Mouse (Mus musculus) Patski (cell line): ENCODE data around the gene Tnfsf12. TPM values are rescaled to one million over a fixed set of nuclear protein-coding genes. Genes with fewer than 3 reads are reported as not detected.

Source experiments
- ATAC-seq: fragments of 100-300 bp; one replicate; pipeline ENCODE4 v1.8.0; 2021
- CTCF ChIA-PET: fragments of 350-600 bp; sonication (Branson Sonifier 250); formaldehyde crosslinking; loops from one replicate; lab custom pipeline; 2022; ENCODE audit warnings: inconsistent platforms; lab: Charles Lee
- POLR2A ChIA-PET: fragments of 350-600 bp; sonication (Branson Sonifier 250); formaldehyde crosslinking; loops from one replicate; lab custom pipeline; 2022; ENCODE audit warnings: antibody characterized with exemption, inconsistent platforms; lab: Charles Lee
- DNase-seq: peaks from one replicate; pipeline ENCODE4 v3.0.0-alpha.2; 2011; ENCODE audit warnings: low read depth, low spot score
- H3K27me3 ChIP-seq: fragments of 371-371 bp; one replicate; pipeline ENCODE4 v1.5.1; 2021
- CTCF ChIP-seq: fragments of 100-300 bp; IDR thresholded peaks from one replicate; pipeline ENCODE4 v1.5.1; 2021
- in situ Hi-C: fragments of 300-500 bp; cut with MboI; formaldehyde crosslinking; loops from 3 replicates; pipeline ENCODE4 v1.11.1; 2018; ENCODE audit warnings: low pct_unique_long_range_greater_than_20kb, mixed read lengths
- polyA plus RNA-seq: library from polyadenylated mRNA; unstranded; gene quantifications from one replicate; pipeline ENCODE4 v1.2.3, GENCODE M21; 2021

The Tnfsf12 gene
- polyA plus RNA-seq, 1 experiment from 2014 or later: 26.6 TPM

- in situ Hi-C loops: no loop called here
- ATAC-seq (no peak), DNase-seq (no peak)
- POLR2A ChIA-PET: interaction anchor here (0.5 to 1.2 kb wide), 2 partner anchors 11 to 21 kb away, joined by 3 read pairs; partner anchors contain the start of gene Senp3
- CTCF ChIA-PET: interaction anchor here (1.1 to 1.5 kb wide), 3 partner anchors 8 to 21 kb away, joined by 3 to 4 read pairs (median 3); partner anchors contain the start of gene Tnfsf13
- TF ChIP-seq CTCF: no peak
- H3K27me3 ChIP-seq: no peaks in the 10 kb centered on the region
These were observed 2.8 kb downstream of the Tnfsf12 start for GRCm38 (mm10) chr11:69692863-69693262.

- H3K27me3 ChIP-seq: no peaks in the 10 kb centered on the region
- ChIA-PET POLR2A (no interaction called here), CTCF (no interaction called here)
- DNase-seq (no peak), ATAC-seq (no peak)
- in situ Hi-C loops: no loop called here
- TF ChIP-seq CTCF: no peak
These were observed 3.3 kb downstream of the Tnfsf12 start for GRCm38 (mm10) chr11:69692196-69692811.

- DNase-seq: no peak
- in situ Hi-C loops: no loop called here
- CTCF ChIA-PET: no interaction called here
- H3K27me3 ChIP-seq: no peaks in the 10 kb centered on the region
- ATAC-seq: no peak
- POLR2A ChIA-PET: no interaction called here
- no peak for TF ChIP-seq CTCF
These were observed 5.8 kb downstream of the Tnfsf12 start for GRCm38 (mm10) chr11:69689891-69690290.

GRCm38 (mm10) chr11:69687061-69687460, 8.6 kb downstream of the Tnfsf12 start:
- no peak for ATAC-seq
- no peak for TF ChIP-seq CTCF
- POLR2A ChIA-PET: no interaction called here
- DNase-seq: no peak
- CTCF ChIA-PET: interaction anchor here (1.7 to 6.2 kb wide), 2 partner anchors 20 to 29 kb away, joined by 5 to 51 read pairs; no protein-coding TSS in a partner anchor
- in situ Hi-C loops: no loop called here
- H3K27me3 ChIP-seq: no peaks in the 10 kb centered on the region

GRCm38 (mm10) chr11:69686377-69686776, 9.3 kb downstream of the Tnfsf12 start:
- ATAC-seq (peak; percentile 6), DNase-seq (no peak)
- TF ChIP-seq CTCF: no peak
- in situ Hi-C loops: no loop called here
- POLR2A ChIA-PET: interaction anchor here (1.9 kb wide), 1 partner anchor 29 kb away, joined by 13 read pairs; no protein-coding TSS in a partner anchor
- H3K27me3 ChIP-seq: no peaks in the 10 kb centered on the region
- CTCF ChIA-PET: interaction anchor here (1.2 to 6.2 kb wide), 3 partner anchors 20 to 41 kb away, joined by 4 to 51 read pairs (median 5); no protein-coding TSS in a partner anchor

- no peak for TF ChIP-seq CTCF
These were observed 10.0 kb downstream of the Tnfsf12 start, which contains the start of gene Tnfsf13 for GRCm38 (mm10) chr11:69685526-69686148. Gene Tnfsf13, minus strand, starts transcription at chr11:69685784.

GRCm38 (mm10) chr11:69684936-69685335, 10.7 kb downstream of the Tnfsf12 start:
- ChIA-PET POLR2A (interaction anchor here (1.9 kb wide), 1 partner anchor 30 kb away, joined by 13 read pairs; no protein-coding TSS in a partner anchor), CTCF (interaction anchor here (0.6 to 6.2 kb wide), 4 partner anchors 9 to 202 kb away, joined by 3 to 51 read pairs (median 4); no protein-coding TSS in a partner anchor)
- no peak for ATAC-seq
- TF ChIP-seq CTCF: no peak
- H3K27me3 ChIP-seq: no peaks in the 10 kb centered on the region
- in situ Hi-C loops: loop anchor here (5.0 kb wide), 3 partner anchors 32 to 192 kb away; partner anchors contain the start of genes Polr2a and Tmem95
- DNase-seq: no peak

More at GRCm38 (mm10) chr11:69685526-69686148, 10.0 kb downstream of the Tnfsf12 start, which contains the start of gene Tnfsf13:
- in situ Hi-C loops: no loop called here
- CTCF ChIA-PET: interaction anchor here (0.6 to 6.2 kb wide), 6 partner anchors 8 to 202 kb away, joined by 3 to 51 read pairs (median 4); no protein-coding TSS in a partner anchor
- POLR2A ChIA-PET: interaction anchor here (1.9 kb wide), 1 partner anchor 30 kb away, joined by 13 read pairs; no protein-coding TSS in a partner anchor
- DNase-seq (no peak), ATAC-seq (peak; percentile 61)
- no peaks in the 10 kb centered on the region for H3K27me3 ChIP-seq

- H3K27me3 ChIP-seq: no peaks in the 10 kb centered on the region
- DNase-seq (no peak), ATAC-seq (no peak)
- in situ Hi-C loops: loop anchor here (5.0 kb wide), 3 partner anchors 33 to 193 kb away; partner anchors contain the start of genes Polr2a and Tmem95
- no peak for TF ChIP-seq CTCF
- POLR2A ChIA-PET: interaction anchor here (1.9 kb wide), 1 partner anchor 31 kb away, joined by 13 read pairs; no protein-coding TSS in a partner anchor
- CTCF ChIA-PET: interaction anchor here (1.8 to 6.2 kb wide), 2 partner anchors 9 to 32 kb away, joined by 4 to 51 read pairs; no protein-coding TSS in a partner anchor
These were observed 11.4 kb downstream of the Tnfsf12 start for GRCm38 (mm10) chr11:69684128-69684745.

- in situ Hi-C loops: loop anchor here (5.0 kb wide), 3 partner anchors 34 to 194 kb away; partner anchors contain the start of genes Polr2a and Tmem95
- DNase-seq (no peak), ATAC-seq (no peak)
- no peaks in the 10 kb centered on the region for H3K27me3 ChIP-seq
- ChIA-PET CTCF (interaction anchor here (1.1 to 6.2 kb wide), 4 partner anchors 27 to 70 kb away, joined by 3 to 51 read pairs (median 6); no protein-coding TSS in a partner anchor), POLR2A (no interaction called here)
- TF ChIP-seq CTCF: no peak
These were observed 12.1 kb downstream of the Tnfsf12 start for GRCm38 (mm10) chr11:69683576-69683975.
